Mouse (Mus musculus): ENCODE results near the gene Map3k7. TPM values are rescaled to one million over a fixed set of nuclear protein-coding genes. Genes with fewer than 3 reads are reported as not detected.
"Not testable (repeated sequence)": the region's sequence is repeated elsewhere in the genome, so short reads cannot be mapped to it uniquely, and the experiment has no call there.

Map3k7 gene
- total and polyA plus RNA-seq, 2 experiments = 20.7 to 31.3 TPM

DNA sequence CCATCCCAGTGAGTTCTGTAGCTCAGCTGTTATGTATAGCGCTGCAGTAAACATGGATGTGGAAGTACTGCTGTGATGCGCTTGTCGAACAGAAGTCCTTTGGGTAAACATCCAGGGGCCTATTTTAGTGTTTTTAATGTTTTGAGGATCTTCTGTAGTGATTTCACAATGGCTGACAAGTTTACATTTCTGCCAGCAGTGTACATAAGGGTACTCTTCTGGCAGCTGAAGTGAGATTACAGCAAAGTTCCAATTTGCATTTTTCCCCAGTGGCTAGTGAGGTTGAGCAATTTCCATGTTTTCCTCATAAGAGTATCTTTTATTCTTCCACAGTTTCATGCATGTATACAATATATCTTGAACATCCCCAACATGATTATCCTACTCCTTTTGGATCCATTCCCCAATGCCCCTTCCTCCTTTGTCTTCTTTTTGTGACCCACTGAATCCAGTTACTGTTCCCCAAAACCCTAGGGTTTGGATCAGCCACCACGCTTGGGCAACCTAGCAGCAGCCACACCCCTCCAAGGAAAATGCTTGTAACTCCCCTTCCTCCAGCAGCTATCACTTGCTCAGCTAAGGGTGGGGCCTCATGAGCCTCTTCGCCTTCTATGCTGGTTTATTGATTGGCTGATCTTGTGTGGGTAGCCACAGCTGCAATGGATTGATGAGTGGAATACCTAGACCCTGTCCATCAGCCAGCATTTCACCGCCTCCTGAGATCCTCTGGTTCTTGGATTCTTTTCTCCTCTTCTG is 47.5 kb downstream of the Map3k7 start:
- TF ChIP-seq POLR2A (IDR thresholded peaks at IDR 0.05; ENCODE audit: extremely low read depth, insufficient read depth, low read length) = no peak
- no peak for TF ChIP-seq CTCF (IDR thresholded peaks at IDR 0.05; ENCODE audit: low read depth, low read length)
- peaks cover 60% of the 10 kb centered on the region for H3K36me3 ChIP-seq (ENCODE audit: control insufficient read depth, insufficient read depth, low read length)

DNA sequence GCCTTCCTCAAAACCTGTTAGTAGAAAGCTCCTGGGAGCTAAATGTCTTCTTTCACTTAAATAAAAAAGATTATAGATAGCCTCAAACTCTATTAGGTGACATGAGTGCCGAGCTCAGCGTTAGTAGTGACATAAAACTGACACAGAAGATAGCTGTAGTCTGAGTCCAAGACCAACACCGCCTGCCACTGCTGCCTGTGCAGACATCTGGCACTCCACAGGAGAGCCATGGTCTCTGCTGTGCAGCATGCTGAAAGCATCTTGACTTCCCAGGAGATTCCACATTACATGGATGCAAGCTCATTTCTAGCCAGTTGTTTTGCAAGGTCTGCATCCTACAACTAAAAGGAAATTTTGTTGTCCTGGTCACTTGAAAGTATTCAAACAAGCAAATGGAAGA is 57.2 kb downstream of the Map3k7 start:
- H3K36me3 ChIP-seq (ENCODE audit: control insufficient read depth, insufficient read depth, low read length) = peaks cover 41% of the 10 kb centered on the region
- no peak for TF ChIP-seq CTCF (IDR thresholded peaks at IDR 0.05; ENCODE audit: low read depth, low read length)
- TF ChIP-seq POLR2A (IDR thresholded peaks at IDR 0.05; ENCODE audit: extremely low read depth, insufficient read depth, low read length) = no peak

More for the DNA sequence above, 47.5 kb downstream of the Map3k7 start:
- no peak overlapping the region for H3K4me3 ChIP-seq (ENCODE audit: insufficient read depth, low read depth, low read length)
- H3K27ac ChIP-seq (replicated peaks; ENCODE audit: insufficient read depth, low read depth, low read length) = no peak overlapping the region
- H3K27me3 ChIP-seq (ENCODE audit: control insufficient read depth, insufficient read depth, low read length) = no peaks in the 10 kb centered on the region
- no peak for DNase-seq (ENCODE audit: extremely low read depth, low read depth, low spot score)
- 72% methylated on average over 6 of the region's 6 CpGs for WGBS
- no peak overlapping the region for H3K9ac ChIP-seq (ENCODE audit: low read depth, low read length)
- H3K4me1 ChIP-seq (ENCODE audit: control insufficient read depth, insufficient read depth, low read length) = no peaks in the 10 kb centered on the region
- H3K79me2 ChIP-seq (ENCODE audit: control insufficient read depth, insufficient read depth, low read length) = no peaks in the 10 kb centered on the region

DNA sequence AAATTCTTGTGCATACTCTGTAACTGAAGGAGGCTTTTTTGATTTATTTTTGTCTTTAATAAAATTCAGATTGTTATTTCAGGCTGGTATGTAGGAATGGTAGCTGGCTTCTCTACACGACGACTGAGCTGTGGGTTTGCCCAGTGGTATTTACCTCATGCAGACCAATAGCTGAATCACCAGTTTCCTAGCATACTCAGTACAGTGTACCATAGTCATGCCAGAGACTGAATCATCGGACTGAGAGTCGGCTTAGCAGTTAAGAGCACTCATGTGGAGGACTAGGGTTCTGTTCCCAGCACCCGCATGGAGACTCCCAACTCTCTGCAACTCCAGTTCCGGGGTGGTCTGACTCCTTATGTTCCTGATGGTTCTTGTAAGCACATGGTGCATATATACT is 58.4 kb downstream of the Map3k7 start:
- no peak for DNase-seq (ENCODE audit: extremely low read depth, low read depth, low spot score)
- H3K36me3 ChIP-seq (ENCODE audit: control insufficient read depth, insufficient read depth, low read length) = peaks cover 32% of the 10 kb centered on the region

More for the DNA sequence above, 57.2 kb downstream of the Map3k7 start:
- Histone ChIP-seq H3K9ac (ENCODE audit: low read depth, low read length) (no peak overlapping the region), H3K27me3 (ENCODE audit: control insufficient read depth, insufficient read depth, low read length) (no peaks in the 10 kb centered on the region), H3K4me3 (ENCODE audit: insufficient read depth, low read depth, low read length) (no peak overlapping the region), H3K79me2 (ENCODE audit: control insufficient read depth, insufficient read depth, low read length) (no peaks in the 10 kb centered on the region), H3K4me1 (ENCODE audit: control insufficient read depth, insufficient read depth, low read length) (no peaks in the 10 kb centered on the region), H3K27ac (replicated peaks; ENCODE audit: insufficient read depth, low read depth, low read length) (no peak overlapping the region)
- DNase-seq (ENCODE audit: extremely low read depth, low read depth, low spot score) = no peak
- WGBS = 93% methylated on average over 3 of the region's 3 CpGs

DNA sequence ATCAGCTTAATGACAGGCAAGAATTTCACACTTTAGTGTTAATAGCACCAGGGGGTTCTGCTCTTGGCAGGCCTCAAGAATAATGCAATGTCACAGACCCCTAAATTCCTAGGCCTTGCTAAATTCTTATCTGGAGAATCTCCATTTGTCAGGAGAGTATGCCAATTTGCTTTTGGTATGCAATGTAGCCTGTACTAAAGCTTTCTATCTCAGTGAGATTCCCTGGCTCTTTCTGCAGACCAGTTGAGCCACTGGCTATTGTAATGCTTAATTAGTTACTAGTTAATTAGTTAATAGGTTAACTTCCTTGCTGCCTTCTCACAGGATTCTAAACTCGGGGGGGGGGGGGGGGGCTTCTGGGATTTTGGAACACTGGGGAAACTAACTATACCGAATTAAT is 60.3 kb downstream of the Map3k7 start:
- not testable (repeated sequence) for H3K4me1 ChIP-seq (ENCODE audit: control insufficient read depth, insufficient read depth, low read length); H3K9ac ChIP-seq (ENCODE audit: low read depth, low read length); H3K27me3 ChIP-seq (ENCODE audit: control insufficient read depth, insufficient read depth, low read length); H3K27ac ChIP-seq (replicated peaks; ENCODE audit: insufficient read depth, low read depth, low read length); DNase-seq (ENCODE audit: extremely low read depth, low read depth, low spot score); H3K79me2 ChIP-seq (ENCODE audit: control insufficient read depth, insufficient read depth, low read length); H3K4me3 ChIP-seq (ENCODE audit: insufficient read depth, low read depth, low read length)
- H3K36me3 ChIP-seq (ENCODE audit: control insufficient read depth, insufficient read depth, low read length) = peaks cover 23% of the 10 kb centered on the region
- WGBS = 82% methylated on average over 2 of the region's 2 CpGs

More for the DNA sequence above, 58.4 kb downstream of the Map3k7 start:
- no peak for TF ChIP-seq CTCF (IDR thresholded peaks at IDR 0.05; ENCODE audit: low read depth, low read length)
- TF ChIP-seq POLR2A (IDR thresholded peaks at IDR 0.05; ENCODE audit: extremely low read depth, insufficient read depth, low read length) = no peak
- no peak overlapping the region for H3K27ac ChIP-seq (replicated peaks; ENCODE audit: insufficient read depth, low read depth, low read length)
- no peaks in the 10 kb centered on the region for H3K79me2 ChIP-seq (ENCODE audit: control insufficient read depth, insufficient read depth, low read length)
- 98% methylated on average over 6 of the region's 6 CpGs for WGBS
- H3K27me3 ChIP-seq (ENCODE audit: control insufficient read depth, insufficient read depth, low read length) = no peaks in the 10 kb centered on the region
- H3K4me3 ChIP-seq (ENCODE audit: insufficient read depth, low read depth, low read length) = no peak overlapping the region
- H3K4me1 ChIP-seq (ENCODE audit: control insufficient read depth, insufficient read depth, low read length) = no peaks in the 10 kb centered on the region
- H3K9ac ChIP-seq (ENCODE audit: low read depth, low read length) = no peak overlapping the region

DNA sequence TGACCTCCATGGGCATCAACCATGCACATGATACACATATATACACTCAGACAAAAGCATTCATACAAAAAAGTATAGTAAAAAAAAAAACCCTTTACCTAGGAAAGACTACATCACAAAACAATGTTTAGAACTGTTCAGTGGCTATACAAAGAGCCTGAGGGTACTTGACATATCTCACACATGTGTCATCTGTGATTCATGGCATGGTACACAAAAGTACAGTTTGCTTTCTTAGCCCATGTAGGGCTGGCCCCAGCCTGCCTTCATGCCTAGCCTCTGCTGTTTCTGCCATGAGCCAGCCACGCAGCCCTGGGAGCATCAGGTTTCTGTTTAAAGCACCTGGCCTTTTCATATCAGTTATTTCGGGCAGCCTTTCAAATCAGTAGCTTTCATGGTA is 61.2 kb downstream of the Map3k7 start:
- Histone ChIP-seq H3K36me3 (ENCODE audit: control insufficient read depth, insufficient read depth, low read length) (peaks cover 13% of the 10 kb centered on the region), H3K27ac (replicated peaks; ENCODE audit: insufficient read depth, low read depth, low read length) (no peak overlapping the region), H3K27me3 (ENCODE audit: control insufficient read depth, insufficient read depth, low read length) (no peaks in the 10 kb centered on the region), H3K4me3 (ENCODE audit: insufficient read depth, low read depth, low read length) (no peak overlapping the region), H3K79me2 (ENCODE audit: control insufficient read depth, insufficient read depth, low read length) (no peaks in the 10 kb centered on the region), H3K9ac (ENCODE audit: low read depth, low read length) (no peak overlapping the region), H3K4me1 (ENCODE audit: control insufficient read depth, insufficient read depth, low read length) (no peaks in the 10 kb centered on the region)
- WGBS = 92% methylated on average over 2 of the region's 2 CpGs
- no peak for TF ChIP-seq POLR2A (IDR thresholded peaks at IDR 0.05; ENCODE audit: extremely low read depth, insufficient read depth, low read length)
- DNase-seq (ENCODE audit: extremely low read depth, low read depth, low spot score) = no peak

DNA sequence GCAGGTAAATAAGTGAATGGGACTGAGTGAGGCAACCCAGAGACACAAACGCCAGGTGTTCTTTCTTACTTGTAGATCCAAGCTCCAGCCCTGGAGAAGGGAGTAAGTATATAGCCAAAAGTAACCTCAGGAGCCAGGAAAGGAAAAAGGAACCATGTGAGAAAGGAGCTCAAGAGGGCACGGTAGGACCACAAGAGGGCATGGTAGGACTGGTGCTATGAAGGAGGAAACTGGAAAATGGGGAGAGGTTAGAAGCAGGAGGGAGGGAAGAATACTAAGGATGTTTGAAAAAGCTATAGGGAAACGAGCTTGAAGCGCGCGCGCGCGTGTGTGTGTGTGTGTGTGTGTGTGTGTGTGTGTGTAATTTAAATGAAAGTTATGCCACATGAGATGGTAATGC is 63.2 kb downstream of the Map3k7 start:
- no peak for DNase-seq (ENCODE audit: extremely low read depth, low read depth, low spot score)
- H3K36me3 ChIP-seq (ENCODE audit: control insufficient read depth, insufficient read depth, low read length) = peaks cover 9% of the 10 kb centered on the region
- 91% methylated on average over 9 of the region's 9 CpGs for WGBS
- no peak overlapping the region for H3K4me3 ChIP-seq (ENCODE audit: insufficient read depth, low read depth, low read length)
- TF ChIP-seq POLR2A (IDR thresholded peaks at IDR 0.05; ENCODE audit: extremely low read depth, insufficient read depth, low read length) (no peak), CTCF (IDR thresholded peaks at IDR 0.05; ENCODE audit: low read depth, low read length) (no peak)
- H3K9ac ChIP-seq (ENCODE audit: low read depth, low read length) = no peak overlapping the region
- H3K27me3 ChIP-seq (ENCODE audit: control insufficient read depth, insufficient read depth, low read length) = no peaks in the 10 kb centered on the region
- no peaks in the 10 kb centered on the region for H3K4me1 ChIP-seq (ENCODE audit: control insufficient read depth, insufficient read depth, low read length)
- no peak overlapping the region for H3K27ac ChIP-seq (replicated peaks; ENCODE audit: insufficient read depth, low read depth, low read length)
- H3K79me2 ChIP-seq (ENCODE audit: control insufficient read depth, insufficient read depth, low read length) = no peaks in the 10 kb centered on the region
